In genomic region chr5:120680918-120681317, GRCm38 (mm10) we compare ENCODE assay signal across 13 mouse cellular contexts. TPM values are rescaled to one million over a fixed set of nuclear protein-coding genes. Genes with fewer than 3 reads are reported as not detected.
DNase-seq lines count a peak whose midpoint lies in the region; ATAC-seq lines count a peak whose summit lies in the region.
"Had no signal": no experiment of that assay in that cellular context is flagged by ENCODE, and none has a peak within 500 bp of the region (broad histone marks: within the 10 kb centered on the region; RNA-seq: fewer than 3 reads in every experiment).

No protein-coding gene starts in this region.

- WGBS in neural tube, embryonic 13.5 days, result 88% methylated on average over 18 of the region's 18 CpGs
- 85% methylated on average over 18 of the region's 18 CpGs for WGBS in hindbrain, embryonic 13.5 days
- 90% methylated on average over 18 of the region's 18 CpGs for WGBS in midbrain, embryonic 15.5 days

- no peaks in the 10 kb centered on the region for H3K9me3 ChIP-seq in neural tube, embryonic 13.5 days
- no peaks in the 10 kb centered on the region for H3K9me3 ChIP-seq in hindbrain, embryonic 13.5 days
- H3K9me3 ChIP-seq in midbrain, embryonic 15.5 days, result no peaks in the 10 kb centered on the region
- H3K9me3 ChIP-seq: neural tube, embryonic 12.5 days had no signal

- no peak for ATAC-seq in neural tube, embryonic 13.5 days (ENCODE audit: low read depth)
- no peak for ATAC-seq in hindbrain, embryonic 13.5 days (ENCODE audit: low FRiP score)
- no peak for ATAC-seq in midbrain, embryonic 15.5 days (replicated peaks)

- no peak overlapping the region for H3K4me3 ChIP-seq in neural tube, embryonic 13.5 days
- no peak overlapping the region for H3K4me3 ChIP-seq in hindbrain, embryonic 13.5 days
- no peak overlapping the region for H3K4me3 ChIP-seq in midbrain, embryonic 15.5 days
- H3K4me3 ChIP-seq: neural tube, embryonic 12.5 days had no signal

- peaks cover 17% of the 10 kb centered on the region for H3K4me1 ChIP-seq in neural tube, embryonic 13.5 days (replicated peaks)
- H3K4me1 ChIP-seq in hindbrain, embryonic 13.5 days (replicated peaks), result peaks cover 32% of the 10 kb centered on the region
- peaks cover 17% of the 10 kb centered on the region for H3K4me1 ChIP-seq in midbrain, embryonic 15.5 days

- peaks cover 45% of the 10 kb centered on the region for H3K27me3 ChIP-seq in neural tube, embryonic 13.5 days
- peaks cover 43% of the 10 kb centered on the region for H3K27me3 ChIP-seq in hindbrain, embryonic 13.5 days
- H3K27me3 ChIP-seq in midbrain, embryonic 15.5 days (replicated peaks), result 0 out of 2 replicates have a peak, but pooled peaks cover 9% of the 10 kb centered on the region

- intact Hi-C loops in heart, postnatal 14 days (cut with DNase I), result no loop called here

- peak; percentile 38 for DNase-seq in cerebellum, adult 9-11 months
- no peak for DNase-seq in cerebellum, adult 18-20 months
- DNase-seq in neural tube, embryonic 10.5 days (ENCODE audit: extremely low spot score, low spot score), result no peak
- no peak for DNase-seq in heart, postnatal 14 days
- DNase-seq in thymus, postnatal 4 days, result no peak

- peaks cover 38% of the 10 kb centered on the region for H3K36me3 ChIP-seq in neural tube, embryonic 13.5 days
- peaks cover 37% of the 10 kb centered on the region for H3K36me3 ChIP-seq in hindbrain, embryonic 13.5 days
- H3K36me3 ChIP-seq in midbrain, embryonic 15.5 days (replicated peaks), result no peaks in the 10 kb centered on the region; the same call in 1 of the 2 replicates

- H3K4me2 ChIP-seq in neural tube, embryonic 13.5 days, result no peak overlapping the region; the same call in 1 of the 2 replicates
- H3K4me2 ChIP-seq in hindbrain, embryonic 13.5 days, result no peak overlapping the region
- H3K4me2 ChIP-seq in midbrain, embryonic 15.5 days, result no peak overlapping the region

- peak overlapping the region; percentile 92; the same call in 1 of the 2 replicates for H3K27ac ChIP-seq in neural tube, embryonic 13.5 days (replicated peaks)
- H3K27ac ChIP-seq in hindbrain, embryonic 13.5 days, result peak overlapping the region; percentile 92
- H3K27ac ChIP-seq in midbrain, embryonic 15.5 days, result peak overlapping the region; percentile 21; the same call in 1 of the 2 replicates
- H3K27ac ChIP-seq: neural tube, embryonic 12.5 days had no signal

- no peak overlapping the region for H3K9ac ChIP-seq in neural tube, embryonic 13.5 days
- H3K9ac ChIP-seq in hindbrain, embryonic 13.5 days, result no peak overlapping the region
- H3K9ac ChIP-seq in midbrain, embryonic 15.5 days, result no peak overlapping the region
- H3K9ac ChIP-seq: neural tube, embryonic 12.5 days had no signal

RNA-seq across cellular contexts. Expression of gene Dtx1, which starts 30.8 kb away (rescaled TPM):
- 37.3 and 39.6 TPM in 2 replicates for polyA plus RNA-seq in neural tube, embryonic 13.5 days (2015; fragmentation: Nextera tagmentation; extraction: Ambion mirVana)
- 34.5 and 34.8 TPM in 2 replicates for polyA plus RNA-seq in hindbrain, embryonic 13.5 days (2015; fragmentation: Nextera tagmentation; extraction: Ambion mirVana)
- 64.5 and 68.9 TPM in 2 replicates for polyA plus RNA-seq in midbrain, embryonic 15.5 days (2015; fragmentation: Nextera tagmentation; extraction: Ambion mirVana)
- total RNA-seq in heart, postnatal 14 days (2021), result 1 to 10 TPM; 1.3 to 3.1 TPM
- total RNA-seq: granulocyte monocyte progenitor cell, adult 5-6 weeks had no signal

RNA-seq across cellular contexts. Expression of gene Rasal1, which starts 32.3 kb away (rescaled TPM):
- 0.31 TPM in 1 of 2 replicates, not detected in the other for polyA plus RNA-seq in neural tube, embryonic 13.5 days (2015; fragmentation: Nextera tagmentation; extraction: Ambion mirVana)
- 0.14 TPM in 2 replicates for polyA plus RNA-seq in hindbrain, embryonic 13.5 days (2015; fragmentation: Nextera tagmentation; extraction: Ambion mirVana)
- 1.0 and 1.6 TPM in 2 replicates for polyA plus RNA-seq in midbrain, embryonic 15.5 days (2015; fragmentation: Nextera tagmentation; extraction: Ambion mirVana)
- under 1 TPM in 1 of 2 experiments, not detected in 1; 0.59 TPM for total RNA-seq in heart, postnatal 14 days (2021)
- total RNA-seq: granulocyte monocyte progenitor cell, adult 5-6 weeks had no signal

RNA-seq across cellular contexts. Expression of gene Cfap73, which starts 46.9 kb away (rescaled TPM):
- not detected in 2 replicates for polyA plus RNA-seq in neural tube, embryonic 13.5 days (2015; fragmentation: Nextera tagmentation; extraction: Ambion mirVana)
- polyA plus RNA-seq in hindbrain, embryonic 13.5 days (2015; fragmentation: Nextera tagmentation; extraction: Ambion mirVana), result 0.28 and 0.49 TPM in 2 replicates
- 0.44 and 0.70 TPM in 2 replicates for polyA plus RNA-seq in midbrain, embryonic 15.5 days (2015; fragmentation: Nextera tagmentation; extraction: Ambion mirVana)
- total RNA-seq in heart, postnatal 14 days (2021), result not detected
- total RNA-seq: granulocyte monocyte progenitor cell, adult 5-6 weeks had no signal
- polyA plus RNA-seq: embryonic facial prominence, embryonic 11.5 days; limb, embryonic 11.5 days; neural tube, embryonic 12.5 days; stomach, embryonic 14.5 days had no signal

Comparison
In these comparisons a context has a peak if more than half of its experiments do, and no peak if none do; other contexts are left out.
1. H3K27ac ChIP-seq: peak in every context shown above with its lines; median percentile 92 in neural tube, embryonic 13.5 days; 92 in hindbrain, embryonic 13.5 days; 21 in midbrain, embryonic 15.5 days.